Mouse (Mus musculus): ENCODE results near the gene Agt. TPM values are rescaled to one million over a fixed set of nuclear protein-coding genes. Genes with fewer than 3 reads are reported as not detected.
A peak's percentile ranks its signal among the peaks of the same experiment; 100 is the strongest.

Gene Agt
- polyA plus RNA-seq, 1 experiment, result 231 TPM

DNA sequence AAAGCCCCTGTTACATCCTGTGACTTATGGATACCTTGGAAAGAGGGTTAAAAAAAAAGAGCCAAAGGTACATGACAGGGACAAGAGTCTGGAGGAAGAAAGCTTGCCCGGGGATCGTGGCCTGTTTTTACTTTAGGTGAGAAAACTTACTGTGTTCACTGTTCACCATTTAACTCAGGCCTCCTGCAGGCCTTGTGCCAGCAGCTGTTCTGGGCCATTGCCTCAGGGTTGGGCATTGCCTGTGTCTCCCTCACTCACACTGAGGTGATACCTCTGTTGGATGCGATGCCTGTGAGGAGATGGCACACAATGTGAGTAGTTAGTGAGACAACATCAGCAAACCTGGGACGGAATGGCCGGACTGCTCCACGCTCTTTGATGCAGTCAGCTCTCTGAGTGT lies 47.6 kb downstream of the Agt start:
- TF ChIP-seq CTCF (IDR thresholded peaks at IDR 0.05; ENCODE audit: control insufficient read depth, insufficient read depth, insufficient replicate concordance, low read depth, low read length) (no peak), POLR2A (IDR thresholded peaks at IDR 0.05; ENCODE audit: control insufficient read depth, low read depth, low read length) (no peak)
- no peak overlapping the region for H3K4me3 ChIP-seq (ENCODE audit: control insufficient read depth, low read depth, low read length)
- H3K27me3 ChIP-seq (ENCODE audit: control insufficient read depth, insufficient read depth, low read length), result no peaks in the 10 kb centered on the region
- no peak overlapping the region for H3K27ac ChIP-seq (ENCODE audit: control insufficient read depth, insufficient read depth, low read depth, low read length)
- H3K36me3 ChIP-seq (ENCODE audit: control insufficient read depth, insufficient read depth, low read length), result peaks cover 1% of the 10 kb centered on the region; the same call in 1 of the 2 replicates
- peaks cover 9% of the 10 kb centered on the region for H3K4me1 ChIP-seq (ENCODE audit: control insufficient read depth, insufficient read depth, low read length)

DNA sequence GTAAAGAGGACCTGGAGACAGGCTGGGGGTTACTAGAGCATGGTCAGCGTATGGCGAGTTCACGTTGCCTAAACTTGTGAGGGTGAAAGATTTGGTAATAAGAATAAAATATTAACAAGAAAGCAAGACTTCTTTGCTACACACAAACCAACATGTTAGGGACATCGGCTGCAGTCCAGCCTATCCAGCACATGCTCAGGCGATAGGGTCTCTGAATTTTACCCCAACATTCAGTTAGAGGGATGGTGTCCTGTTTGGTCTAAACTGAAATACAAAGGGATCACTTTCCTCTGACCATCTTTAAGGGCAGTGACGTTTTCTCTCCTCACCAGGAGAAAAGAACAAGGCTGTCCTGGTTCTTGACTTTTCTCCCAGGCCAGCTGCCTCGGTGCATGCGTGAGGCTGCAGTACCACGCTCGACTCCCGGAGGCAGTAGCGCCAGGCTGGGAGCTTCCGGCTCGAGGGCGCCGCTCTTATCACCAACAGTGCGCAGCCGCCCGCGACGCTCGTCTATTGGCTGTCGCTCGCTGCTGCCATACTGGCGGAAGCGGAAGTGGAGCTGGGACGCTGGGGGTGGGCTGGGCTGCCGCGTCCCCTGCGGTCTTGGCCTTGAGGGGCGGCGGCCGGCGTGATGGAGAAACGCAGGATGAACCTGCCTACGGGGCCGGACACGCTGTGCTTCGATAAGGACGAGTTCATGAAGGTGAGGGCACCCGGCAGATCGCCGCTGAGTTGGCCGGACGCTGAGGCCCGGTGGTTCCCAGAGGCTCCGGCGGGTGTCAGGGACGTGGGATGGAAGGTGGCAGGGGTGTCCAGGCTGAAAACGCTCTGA lies 49.0 kb downstream of the Agt start, which contains the start of gene Cog2:
Gene Cog2 (plus strand): TSS at position 519 of the 832 bp plus-strand sequence.
- Histone ChIP-seq H3K27ac (ENCODE audit: control insufficient read depth, insufficient read depth, low read depth, low read length) (peak within 1 kb of the TSS; percentile 82), H3K36me3 (ENCODE audit: control insufficient read depth, insufficient read depth, low read length) (no peaks in the 10 kb centered on the region; the same call in 1 of the 2 replicates), H3K4me1 (ENCODE audit: control insufficient read depth, insufficient read depth, low read length) (peaks cover 9% of the 10 kb centered on the region), H3K27me3 (ENCODE audit: control insufficient read depth, insufficient read depth, low read length) (no peaks in the 10 kb centered on the region), H3K4me3 (ENCODE audit: control insufficient read depth, low read depth, low read length) (peak within 1 kb of the TSS; percentile 97)
- peak; percentile 79; the same call in 1 of the 2 replicates for TF ChIP-seq POLR2A (IDR thresholded peaks at IDR 0.05; ENCODE audit: control insufficient read depth, low read depth, low read length)
- peak; percentile 72; the same call in 1 of the 2 replicates for TF ChIP-seq CTCF (IDR thresholded peaks at IDR 0.05; ENCODE audit: control insufficient read depth, insufficient read depth, insufficient replicate concordance, low read depth, low read length)

DNA sequence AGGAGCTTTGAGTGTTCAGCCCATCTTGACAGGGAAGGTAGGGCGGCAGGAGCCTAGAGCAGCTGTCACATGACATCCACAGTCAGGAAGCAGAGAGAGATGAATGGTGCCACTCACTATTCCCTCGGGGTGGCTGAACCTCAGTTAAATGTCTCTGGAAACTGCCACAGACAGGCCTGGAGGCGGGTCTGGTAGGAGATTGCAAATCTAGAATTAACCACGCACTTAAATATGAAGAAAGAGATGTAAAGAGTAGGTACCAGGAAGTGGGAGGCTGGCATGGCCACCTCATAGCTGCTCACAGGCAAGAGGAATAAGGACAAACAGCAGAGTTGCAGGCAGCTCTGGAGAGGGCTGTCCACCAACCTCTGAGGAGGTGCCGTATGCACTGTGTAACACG lies 52.4 kb downstream of the Agt start:
- H3K36me3 ChIP-seq (ENCODE audit: control insufficient read depth, insufficient read depth, low read length), result no peaks in the 10 kb centered on the region
- H3K4me3 ChIP-seq (ENCODE audit: control insufficient read depth, low read depth, low read length), result no peak overlapping the region
- peaks cover 9% of the 10 kb centered on the region for H3K4me1 ChIP-seq (ENCODE audit: control insufficient read depth, insufficient read depth, low read length)
- no peaks in the 10 kb centered on the region for H3K27me3 ChIP-seq (ENCODE audit: control insufficient read depth, insufficient read depth, low read length)
- TF ChIP-seq POLR2A (IDR thresholded peaks at IDR 0.05; ENCODE audit: control insufficient read depth, low read depth, low read length) (no peak), CTCF (IDR thresholded peaks at IDR 0.05; ENCODE audit: control insufficient read depth, insufficient read depth, insufficient replicate concordance, low read depth, low read length) (no peak)
- H3K27ac ChIP-seq (ENCODE audit: control insufficient read depth, insufficient read depth, low read depth, low read length), result no peak overlapping the region

DNA sequence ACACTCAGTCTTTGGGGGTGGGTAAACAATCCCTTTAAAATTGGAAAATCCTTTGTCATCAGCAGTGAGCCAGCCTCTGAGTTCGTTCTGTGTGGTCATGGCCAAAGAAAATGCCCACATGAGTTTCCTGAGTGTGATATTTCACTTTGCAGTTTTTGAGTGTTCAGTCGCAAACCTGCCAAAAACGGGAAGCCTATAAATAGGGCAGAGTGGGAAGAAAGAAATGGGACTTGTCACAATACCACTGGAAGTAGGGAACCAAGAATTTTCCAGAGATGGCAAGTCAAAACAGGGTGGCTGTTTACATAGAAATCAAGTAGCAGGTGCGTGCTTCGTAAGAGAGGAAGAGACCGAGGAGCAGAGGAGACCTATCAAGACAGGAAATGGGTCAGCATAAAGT lies 53.0 kb downstream of the Agt start:
- no peak overlapping the region for H3K27ac ChIP-seq (ENCODE audit: control insufficient read depth, insufficient read depth, low read depth, low read length)
- no peaks in the 10 kb centered on the region for H3K36me3 ChIP-seq (ENCODE audit: control insufficient read depth, insufficient read depth, low read length)
- H3K4me1 ChIP-seq (ENCODE audit: control insufficient read depth, insufficient read depth, low read length), result peaks cover 5% of the 10 kb centered on the region
- TF ChIP-seq CTCF (IDR thresholded peaks at IDR 0.05; ENCODE audit: control insufficient read depth, insufficient read depth, insufficient replicate concordance, low read depth, low read length), result no peak
- no peak for TF ChIP-seq POLR2A (IDR thresholded peaks at IDR 0.05; ENCODE audit: control insufficient read depth, low read depth, low read length)
- no peaks in the 10 kb centered on the region for H3K27me3 ChIP-seq (ENCODE audit: control insufficient read depth, insufficient read depth, low read length)
- no peak overlapping the region for H3K4me3 ChIP-seq (ENCODE audit: control insufficient read depth, low read depth, low read length)

DNA sequence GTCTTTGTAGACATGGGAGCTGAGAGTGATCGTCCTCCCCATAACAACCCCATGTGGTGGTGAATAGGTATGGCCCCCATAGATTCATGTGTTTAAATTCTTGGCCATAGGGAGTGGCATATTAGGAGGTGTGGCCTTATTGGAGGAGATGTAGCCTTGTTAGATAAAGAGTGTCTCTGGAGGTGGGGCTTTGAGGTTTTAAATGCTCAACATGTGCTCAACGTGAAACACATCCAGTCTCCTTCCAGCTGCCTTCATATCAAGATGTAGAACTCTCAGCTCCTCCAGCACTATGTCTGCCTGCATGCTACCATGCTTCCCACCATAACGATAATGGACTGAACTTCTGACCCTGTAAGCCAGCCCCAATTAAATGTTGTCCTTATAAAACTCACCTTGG lies 53.5 kb downstream of the Agt start:
- Histone ChIP-seq H3K4me1 (ENCODE audit: control insufficient read depth, insufficient read depth, low read length) (peaks cover 5% of the 10 kb centered on the region), H3K27me3 (ENCODE audit: control insufficient read depth, insufficient read depth, low read length) (no peaks in the 10 kb centered on the region), H3K36me3 (ENCODE audit: control insufficient read depth, insufficient read depth, low read length) (no peaks in the 10 kb centered on the region), H3K27ac (ENCODE audit: control insufficient read depth, insufficient read depth, low read depth, low read length) (no peak overlapping the region), H3K4me3 (ENCODE audit: control insufficient read depth, low read depth, low read length) (no peak overlapping the region)
- no peak for TF ChIP-seq CTCF (IDR thresholded peaks at IDR 0.05; ENCODE audit: control insufficient read depth, insufficient read depth, insufficient replicate concordance, low read depth, low read length)

DNA sequence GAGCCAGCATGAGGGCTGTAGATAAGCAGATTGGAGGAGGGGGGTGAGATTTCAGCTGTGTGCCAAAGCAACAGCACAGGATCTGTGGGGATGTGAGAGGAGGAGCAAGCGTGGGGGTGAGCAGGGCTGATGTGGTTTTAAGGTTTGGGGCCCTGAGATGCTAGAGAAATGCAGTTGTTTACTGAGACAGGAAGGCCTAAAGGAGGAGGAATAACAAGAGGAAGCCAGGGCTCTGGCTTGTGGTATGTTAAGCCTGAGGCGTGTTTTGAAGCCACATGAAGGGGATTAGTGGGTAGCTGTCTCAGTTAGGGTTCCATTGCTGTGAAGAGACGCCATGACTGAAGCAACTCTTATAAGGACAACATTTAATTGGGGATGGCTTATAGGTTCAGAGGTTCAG lies 60.4 kb downstream of the Agt start:
- H3K36me3 ChIP-seq (ENCODE audit: control insufficient read depth, insufficient read depth, low read length), result no peaks in the 10 kb centered on the region
- H3K4me1 ChIP-seq (ENCODE audit: control insufficient read depth, insufficient read depth, low read length), result no peaks in the 10 kb centered on the region
- H3K27ac ChIP-seq (ENCODE audit: control insufficient read depth, insufficient read depth, low read depth, low read length), result no peak overlapping the region
- no peaks in the 10 kb centered on the region for H3K27me3 ChIP-seq (ENCODE audit: control insufficient read depth, insufficient read depth, low read length)
- TF ChIP-seq CTCF (IDR thresholded peaks at IDR 0.05; ENCODE audit: control insufficient read depth, insufficient read depth, insufficient replicate concordance, low read depth, low read length) (no peak), POLR2A (IDR thresholded peaks at IDR 0.05; ENCODE audit: control insufficient read depth, low read depth, low read length) (no peak)
- no peak overlapping the region for H3K4me3 ChIP-seq (ENCODE audit: control insufficient read depth, low read depth, low read length)

DNA sequence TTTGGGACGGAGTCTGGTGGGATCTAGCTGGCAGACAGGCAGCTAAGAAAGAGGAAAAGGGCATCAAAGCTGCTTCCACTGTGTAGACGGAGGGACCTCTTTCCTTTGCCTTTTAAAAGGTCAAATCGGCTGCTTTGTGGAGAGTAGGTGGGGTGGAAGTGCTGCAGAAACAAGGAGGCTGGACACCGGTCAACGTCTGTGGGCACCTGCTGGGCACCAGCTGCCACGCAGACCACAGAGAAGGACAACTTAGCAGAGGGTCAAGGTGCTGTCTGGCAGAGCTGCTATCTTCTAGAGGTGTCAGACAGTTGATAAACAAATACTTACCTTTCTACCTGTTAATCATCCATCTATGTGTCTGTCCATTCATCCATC lies 61.2 kb downstream of the Agt start:
- no peak for TF ChIP-seq CTCF (IDR thresholded peaks at IDR 0.05; ENCODE audit: control insufficient read depth, insufficient read depth, insufficient replicate concordance, low read depth, low read length)
- no peak for TF ChIP-seq POLR2A (IDR thresholded peaks at IDR 0.05; ENCODE audit: control insufficient read depth, low read depth, low read length)

More for the DNA sequence above, 61.2 kb downstream of the Agt start:
- no peak overlapping the region for H3K4me3 ChIP-seq (ENCODE audit: control insufficient read depth, low read depth, low read length)
- no peaks in the 10 kb centered on the region for H3K4me1 ChIP-seq (ENCODE audit: control insufficient read depth, insufficient read depth, low read length)
- H3K36me3 ChIP-seq (ENCODE audit: control insufficient read depth, insufficient read depth, low read length), result no peaks in the 10 kb centered on the region
- H3K27me3 ChIP-seq (ENCODE audit: control insufficient read depth, insufficient read depth, low read length), result no peaks in the 10 kb centered on the region
- H3K27ac ChIP-seq (ENCODE audit: control insufficient read depth, insufficient read depth, low read depth, low read length), result no peak overlapping the region
